Mouse (Mus musculus): ENCODE results near the gene Btbd8. TPM values are rescaled to one million over a fixed set of nuclear protein-coding genes. Genes with fewer than 3 reads are reported as not detected.

Gene Btbd8
- polyA plus RNA-seq, 1 experiment from 2014 or later: 2.6 TPM

- H3K9me3 ChIP-seq (ENCODE audit: control insufficient read depth, low read length): 0 out of 2 replicates have a peak, but pooled peaks cover 3% of the 10 kb centered on the region
- no peak overlapping the region for H3K4me2 ChIP-seq
- H3K4me3 ChIP-seq (ENCODE audit: low read depth, low read length): no peak overlapping the region
- DNase-seq (ENCODE audit: low spot score) (no peak), ATAC-seq (replicated peaks; ENCODE audit: low FRiP score) (no peak)
- no peak overlapping the region for H3K27ac ChIP-seq (ENCODE audit: low read depth, low read length)
- no peak overlapping the region for H3K9ac ChIP-seq (ENCODE audit: low read depth, low read length)
- peaks cover 3% of the 10 kb centered on the region; the same call in 1 of the 2 replicates for H3K36me3 ChIP-seq (ENCODE audit: control insufficient read depth, insufficient read depth, low read length)
- WGBS: 79% methylated on average over 5 of the region's 5 CpGs
- H3K27me3 ChIP-seq (replicated peaks; ENCODE audit: control insufficient read depth, insufficient read depth, low read length): no peaks in the 10 kb centered on the region
- H3K4me1 ChIP-seq (replicated peaks; ENCODE audit: control insufficient read depth, insufficient read depth, low read length): no peaks in the 10 kb centered on the region
Observed at GRCm38 (mm10) chr5:107498806-107499310, 61.1 kb downstream of the Btbd8 start.

GRCm38 (mm10) chr5:107499891-107500535 lies 62.2 kb downstream of the Btbd8 start:
- ATAC-seq (replicated peaks; ENCODE audit: low FRiP score) (no peak), DNase-seq (ENCODE audit: low spot score) (no peak)
- no peak overlapping the region for H3K4me3 ChIP-seq (ENCODE audit: low read depth, low read length)
- 88% methylated on average over 5 of the region's 5 CpGs for WGBS
- H3K4me2 ChIP-seq: no peak overlapping the region
- H3K9me3 ChIP-seq (ENCODE audit: control insufficient read depth, low read length): no peaks in the 10 kb centered on the region
- no peak overlapping the region for H3K9ac ChIP-seq (ENCODE audit: low read depth, low read length)
- no peaks in the 10 kb centered on the region for H3K4me1 ChIP-seq (replicated peaks; ENCODE audit: control insufficient read depth, insufficient read depth, low read length)
- H3K36me3 ChIP-seq (ENCODE audit: control insufficient read depth, insufficient read depth, low read length): no peaks in the 10 kb centered on the region
- no peak overlapping the region for H3K27ac ChIP-seq (ENCODE audit: low read depth, low read length)
- H3K27me3 ChIP-seq (replicated peaks; ENCODE audit: control insufficient read depth, insufficient read depth, low read length): no peaks in the 10 kb centered on the region

GRCm38 (mm10) chr5:107500741-107501140 lies 62.9 kb downstream of the Btbd8 start:
- ATAC-seq (replicated peaks; ENCODE audit: low FRiP score) (no peak), DNase-seq (ENCODE audit: low spot score) (no peak)
- no peak overlapping the region for H3K4me2 ChIP-seq
- H3K9ac ChIP-seq (ENCODE audit: low read depth, low read length): no peak overlapping the region
- no peaks in the 10 kb centered on the region for H3K27me3 ChIP-seq (replicated peaks; ENCODE audit: control insufficient read depth, insufficient read depth, low read length)
- H3K9me3 ChIP-seq (ENCODE audit: control insufficient read depth, low read length): no peaks in the 10 kb centered on the region
- no peak overlapping the region for H3K4me3 ChIP-seq (ENCODE audit: low read depth, low read length)
- no peaks in the 10 kb centered on the region for H3K4me1 ChIP-seq (replicated peaks; ENCODE audit: control insufficient read depth, insufficient read depth, low read length)
- no peaks in the 10 kb centered on the region for H3K36me3 ChIP-seq (ENCODE audit: control insufficient read depth, insufficient read depth, low read length)
- H3K27ac ChIP-seq (ENCODE audit: low read depth, low read length): no peak overlapping the region
- WGBS: 91% methylated on average over 1 of the region's 1 CpGs

- no peak within 1 kb of the TSS for H3K4me2 ChIP-seq
- no peak within 1 kb of the TSS for H3K9ac ChIP-seq (ENCODE audit: low read depth, low read length)
- H3K27me3 ChIP-seq (replicated peaks; ENCODE audit: control insufficient read depth, insufficient read depth, low read length): no peaks in the 10 kb centered on the region
- no peaks in the 10 kb centered on the region for H3K9me3 ChIP-seq (ENCODE audit: control insufficient read depth, low read length)
- WGBS: 82% methylated on average over 4 of the region's 4 CpGs
- no peak within 1 kb of the TSS for H3K4me3 ChIP-seq (ENCODE audit: low read depth, low read length)
- H3K36me3 ChIP-seq (ENCODE audit: control insufficient read depth, insufficient read depth, low read length): no peaks in the 10 kb centered on the region
- ATAC-seq (replicated peaks; ENCODE audit: low FRiP score): no peak
- DNase-seq (ENCODE audit: low spot score): no peak
- H3K27ac ChIP-seq (ENCODE audit: low read depth, low read length): no peak within 1 kb of the TSS
- no peaks in the 10 kb centered on the region for H3K4me1 ChIP-seq (replicated peaks; ENCODE audit: control insufficient read depth, insufficient read depth, low read length)
Observed at GRCm38 (mm10) chr5:107507321-107507720, 69.5 kb downstream of the Btbd8 start, which contains the start of gene Gm42669. Gm42669 (plus strand) TSS chr5:107507621.

- WGBS: 83% methylated on average over 10 of the region's 10 CpGs
- no peak for DNase-seq (ENCODE audit: low spot score)
- H3K9ac ChIP-seq (ENCODE audit: low read depth, low read length): no peak overlapping the region
- no peaks in the 10 kb centered on the region for H3K9me3 ChIP-seq (ENCODE audit: control insufficient read depth, low read length)
- no peak overlapping the region for H3K4me3 ChIP-seq (ENCODE audit: low read depth, low read length)
- H3K4me2 ChIP-seq: no peak overlapping the region
- ATAC-seq (replicated peaks; ENCODE audit: low FRiP score): no peak
- H3K27me3 ChIP-seq (replicated peaks; ENCODE audit: control insufficient read depth, insufficient read depth, low read length): no peaks in the 10 kb centered on the region
- no peak overlapping the region for H3K27ac ChIP-seq (ENCODE audit: low read depth, low read length)
- H3K36me3 ChIP-seq (ENCODE audit: control insufficient read depth, insufficient read depth, low read length): no peaks in the 10 kb centered on the region
- peaks cover 3% of the 10 kb centered on the region; the same call in 1 of the 2 replicates for H3K4me1 ChIP-seq (replicated peaks; ENCODE audit: control insufficient read depth, insufficient read depth, low read length)
Observed at GRCm38 (mm10) chr5:107510503-107510902, 72.7 kb downstream of the Btbd8 start.

DNA sequence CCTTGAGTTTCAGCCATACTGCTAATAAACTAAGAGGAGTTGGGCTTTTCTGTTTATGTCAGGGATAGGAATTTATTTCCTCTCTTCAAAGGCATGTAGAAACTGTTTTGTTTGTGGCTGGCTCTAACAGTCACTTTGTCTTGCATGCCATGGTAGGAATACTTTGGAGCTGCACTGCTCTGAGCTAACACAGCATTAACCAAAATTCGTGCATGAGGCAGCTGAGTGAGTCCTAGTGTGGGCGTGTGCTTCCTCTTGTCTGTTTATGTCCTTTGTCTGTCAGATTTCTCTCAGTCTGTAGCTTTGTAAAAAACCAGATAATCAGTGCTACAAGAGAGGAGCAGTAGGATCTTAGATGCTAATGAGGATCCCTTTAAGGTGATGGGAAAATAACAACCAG lies 73.5 kb downstream of the Btbd8 start:
- Histone ChIP-seq H3K4me2 (no peak overlapping the region), H3K27ac (ENCODE audit: low read depth, low read length) (no peak overlapping the region), H3K4me3 (ENCODE audit: low read depth, low read length) (no peak overlapping the region), H3K27me3 (replicated peaks; ENCODE audit: control insufficient read depth, insufficient read depth, low read length) (no peaks in the 10 kb centered on the region), H3K9me3 (ENCODE audit: control insufficient read depth, low read length) (no peaks in the 10 kb centered on the region), H3K4me1 (replicated peaks; ENCODE audit: control insufficient read depth, insufficient read depth, low read length) (peaks cover 3% of the 10 kb centered on the region; the same call in 1 of the 2 replicates), H3K36me3 (ENCODE audit: control insufficient read depth, insufficient read depth, low read length) (no peaks in the 10 kb centered on the region), H3K9ac (ENCODE audit: low read depth, low read length) (no peak overlapping the region)
- DNase-seq (ENCODE audit: low spot score) (no peak), ATAC-seq (replicated peaks; ENCODE audit: low FRiP score) (no peak)
- WGBS: 57% methylated on average over 2 of the region's 2 CpGs

GRCm38 (mm10) chr5:107513583-107513982 lies 75.8 kb downstream of the Btbd8 start:
- Histone ChIP-seq H3K4me2 (no peak overlapping the region), H3K4me3 (ENCODE audit: low read depth, low read length) (no peak overlapping the region), H3K27me3 (replicated peaks; ENCODE audit: control insufficient read depth, insufficient read depth, low read length) (no peaks in the 10 kb centered on the region), H3K36me3 (ENCODE audit: control insufficient read depth, insufficient read depth, low read length) (no peaks in the 10 kb centered on the region), H3K27ac (ENCODE audit: low read depth, low read length) (no peak overlapping the region), H3K9ac (ENCODE audit: low read depth, low read length) (no peak overlapping the region), H3K9me3 (ENCODE audit: control insufficient read depth, low read length) (no peaks in the 10 kb centered on the region), H3K4me1 (replicated peaks; ENCODE audit: control insufficient read depth, insufficient read depth, low read length) (peaks cover 3% of the 10 kb centered on the region; the same call in 1 of the 2 replicates)
- DNase-seq (ENCODE audit: low spot score) (no peak), ATAC-seq (replicated peaks; ENCODE audit: low FRiP score) (peak; percentile 71)
- WGBS: 34% methylated on average over 7 of the region's 7 CpGs

DNA sequence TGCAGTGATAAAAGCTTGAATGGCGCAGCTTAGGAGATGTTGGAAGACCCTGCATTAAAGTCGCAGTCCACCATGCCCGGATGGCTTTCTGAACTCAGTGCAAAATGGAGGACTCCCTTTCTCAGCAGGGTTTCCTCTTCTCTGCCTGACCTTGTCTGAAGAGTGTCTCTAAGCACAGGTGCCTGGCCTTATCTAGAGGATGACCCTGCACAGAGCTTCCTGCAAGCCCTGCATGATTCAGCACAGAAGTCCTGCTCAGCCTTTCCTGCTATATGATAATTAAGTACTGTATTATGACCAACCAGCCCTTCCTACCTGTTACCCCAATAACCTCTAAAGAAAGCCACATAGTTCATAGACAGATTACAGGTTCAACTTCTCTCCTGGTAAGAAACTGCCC lies 77.7 kb downstream of the Btbd8 start:
- Histone ChIP-seq H3K27ac (ENCODE audit: low read depth, low read length) (no peak overlapping the region), H3K27me3 (replicated peaks; ENCODE audit: control insufficient read depth, insufficient read depth, low read length) (no peaks in the 10 kb centered on the region), H3K4me1 (replicated peaks; ENCODE audit: control insufficient read depth, insufficient read depth, low read length) (peaks cover 3% of the 10 kb centered on the region; the same call in 1 of the 2 replicates), H3K36me3 (ENCODE audit: control insufficient read depth, insufficient read depth, low read length) (no peaks in the 10 kb centered on the region), H3K9me3 (ENCODE audit: control insufficient read depth, low read length) (no peaks in the 10 kb centered on the region), H3K9ac (ENCODE audit: low read depth, low read length) (no peak overlapping the region), H3K4me2 (no peak overlapping the region), H3K4me3 (ENCODE audit: low read depth, low read length) (no peak overlapping the region)
- no peak for ATAC-seq (replicated peaks; ENCODE audit: low FRiP score)
- no peak for DNase-seq (ENCODE audit: low spot score)
- WGBS: 88% methylated on average over 3 of the region's 3 CpGs

DNA sequence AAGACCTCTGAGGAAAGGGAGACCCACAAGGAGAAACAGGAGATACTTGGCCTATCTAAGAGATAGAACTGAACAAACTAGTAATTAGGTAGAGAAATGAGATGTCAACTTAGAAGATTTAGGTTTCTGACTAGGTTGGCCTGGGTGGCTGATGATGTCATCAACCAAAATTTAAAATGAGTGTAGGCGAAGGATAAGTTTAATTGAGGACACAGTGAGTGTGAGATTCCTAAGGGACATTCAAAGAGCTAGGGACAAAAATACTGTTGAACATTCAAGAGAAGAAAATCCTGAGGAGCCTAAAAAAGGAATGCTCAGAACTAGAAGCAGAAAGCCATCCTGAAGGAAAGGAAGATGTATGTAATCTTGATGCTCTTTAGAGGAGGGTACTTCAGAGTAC lies 78.3 kb downstream of the Btbd8 start:
- WGBS: 92% methylated on average over 1 of the region's 1 CpGs
- Histone ChIP-seq H3K9ac (ENCODE audit: low read depth, low read length) (no peak overlapping the region), H3K27me3 (replicated peaks; ENCODE audit: control insufficient read depth, insufficient read depth, low read length) (no peaks in the 10 kb centered on the region), H3K4me2 (no peak overlapping the region), H3K4me3 (ENCODE audit: low read depth, low read length) (no peak overlapping the region), H3K36me3 (ENCODE audit: control insufficient read depth, insufficient read depth, low read length) (no peaks in the 10 kb centered on the region), H3K9me3 (ENCODE audit: control insufficient read depth, low read length) (no peaks in the 10 kb centered on the region), H3K4me1 (replicated peaks; ENCODE audit: control insufficient read depth, insufficient read depth, low read length) (peaks cover 3% of the 10 kb centered on the region; the same call in 1 of the 2 replicates), H3K27ac (ENCODE audit: low read depth, low read length) (no peak overlapping the region)
- DNase-seq (ENCODE audit: low spot score) (no peak), ATAC-seq (replicated peaks; ENCODE audit: low FRiP score) (no peak)

Measured in liver, embryonic 11.5 days (tissue).